ENCODE assay signal across 8 mouse cellular contexts in the genomic region with DNA sequence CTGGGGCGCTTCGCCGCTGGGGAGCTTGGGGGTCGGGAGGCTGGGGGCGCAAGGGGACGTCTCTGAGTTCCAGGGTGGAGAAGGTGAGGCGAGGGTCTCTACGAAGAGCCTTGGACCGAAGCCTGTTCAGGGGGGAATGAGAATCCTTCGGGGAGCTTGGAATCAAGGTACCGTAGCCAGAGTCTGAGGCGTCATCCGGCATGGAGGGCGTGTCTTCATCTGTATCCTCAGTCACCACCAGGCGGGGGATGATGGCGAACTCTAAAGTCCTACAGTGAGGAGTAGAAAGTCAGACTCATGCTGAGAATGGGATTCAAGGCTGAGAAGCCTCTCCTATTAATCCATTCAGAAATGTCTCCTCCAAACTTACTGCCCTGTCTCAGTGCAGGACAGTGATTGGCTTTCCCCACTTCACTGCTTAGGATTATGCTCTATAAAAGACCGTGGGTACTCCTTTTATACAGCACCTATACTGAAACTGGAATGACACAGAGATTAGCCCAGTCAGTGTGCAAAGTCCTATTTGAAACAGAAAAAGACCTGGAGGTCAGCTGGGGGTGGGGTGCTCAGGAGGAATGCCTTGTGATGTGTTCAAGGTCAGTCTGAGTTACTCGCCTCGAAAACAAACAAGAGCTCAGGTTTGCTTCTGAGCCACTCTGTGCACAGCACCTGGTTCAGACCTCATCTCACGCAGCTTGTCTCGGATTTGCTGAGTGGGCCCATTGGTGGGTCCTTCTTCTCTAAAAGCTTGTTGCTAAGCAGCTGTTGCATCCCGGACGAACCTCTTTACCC. TPM values are rescaled to one million over a fixed set of nuclear protein-coding genes. Genes with fewer than 3 reads are reported as not detected.
DNase-seq lines count a peak whose midpoint lies in the region; ATAC-seq and TF ChIP-seq lines count a peak whose summit lies in the region.

No protein-coding gene starts in this region.

- no peak overlapping the region for H3K9ac ChIP-seq in hindbrain, postnatal 0 days (replicated peaks; ENCODE audit: low read length)
- no peak overlapping the region for H3K9ac ChIP-seq in liver, embryonic 13.5 days

- WGBS in hindbrain, postnatal 0 days = 11% methylated on average over 23 of the region's 23 CpGs
- WGBS in liver, embryonic 13.5 days (ENCODE audit: insufficient replicate concordance) = 36% methylated on average over 23 of the region's 23 CpGs
- WGBS in thymus, adult 2 months = 91% methylated on average over 23 of the region's 23 CpGs

- H3K4me1 ChIP-seq in hindbrain, postnatal 0 days (ENCODE audit: insufficient read depth, low read length) = peaks cover 8% of the 10 kb centered on the region; the same call in 1 of the 2 replicates
- peaks cover 30% of the 10 kb centered on the region for H3K4me1 ChIP-seq in liver, embryonic 13.5 days (replicated peaks)
- peaks cover 28% of the 10 kb centered on the region for H3K4me1 ChIP-seq in thymus, adult 2 months (replicated peaks; ENCODE audit: control insufficient read depth, insufficient read depth, low read length)

- no peak overlapping the region for H3K4me3 ChIP-seq in hindbrain, postnatal 0 days (ENCODE audit: low read length)
- H3K4me3 ChIP-seq in liver, embryonic 13.5 days (replicated peaks) = no peak overlapping the region
- no peak overlapping the region for H3K4me3 ChIP-seq in thymus, adult 2 months (ENCODE audit: control insufficient read depth, insufficient read depth, low read length)

- H3K27ac ChIP-seq in hindbrain, postnatal 0 days = no peak overlapping the region
- 0 out of 2 replicates have a peak overlapping the region, but pooled peaks have one; percentile 6 for H3K27ac ChIP-seq in liver, embryonic 13.5 days
- H3K27ac ChIP-seq in thymus, adult 2 months (ENCODE audit: control insufficient read depth, insufficient read depth, low read length) = no peak overlapping the region

- no peak for ATAC-seq in hindbrain, postnatal 0 days
- 0 out of 2 replicates have a peak, but pooled peaks have one; percentile 24 for ATAC-seq in liver, embryonic 13.5 days (ENCODE audit: low read depth)

- 0 out of 2 replicates have a peak overlapping the region, but pooled peaks have one; percentile 1 for H3K4me2 ChIP-seq in hindbrain, postnatal 0 days (ENCODE audit: low read depth, low read length)
- peak overlapping the region; percentile 38 for H3K4me2 ChIP-seq in liver, embryonic 13.5 days

- no peak for TF ChIP-seq POLR2A in thymus, adult 2 months (IDR thresholded peaks at IDR 0.05; ENCODE audit: control insufficient read depth, extremely low read depth, insufficient read depth, low read length, poor library complexity)

- H3K27me3 ChIP-seq in hindbrain, postnatal 0 days (ENCODE audit: insufficient read depth, low read length) = peaks cover 13% of the 10 kb centered on the region
- 0 out of 2 replicates have a peak, but pooled peaks cover 7% of the 10 kb centered on the region for H3K27me3 ChIP-seq in liver, embryonic 13.5 days
- H3K27me3 ChIP-seq in thymus, adult 2 months (ENCODE audit: control insufficient read depth, insufficient read depth, low read length) = no peaks in the 10 kb centered on the region

- H3K9me3 ChIP-seq in hindbrain, postnatal 0 days (ENCODE audit: low read length) = no peaks in the 10 kb centered on the region
- H3K9me3 ChIP-seq in liver, embryonic 13.5 days (replicated peaks) = no peaks in the 10 kb centered on the region

- peak; percentile 37; the same call in 1 of the 2 replicates for TF ChIP-seq CTCF in hindbrain, postnatal 0 days (IDR thresholded peaks at IDR 0.05; ENCODE audit: low read depth)
- TF ChIP-seq CTCF in thymus, adult 2 months (IDR thresholded peaks at IDR 0.05; ENCODE audit: borderline replicate concordance, control insufficient read depth, extremely low read depth, insufficient read depth, low read length, poor library complexity) = no peak

- no peaks in the 10 kb centered on the region for H3K36me3 ChIP-seq in hindbrain, postnatal 0 days (ENCODE audit: insufficient read depth, low read length)
- peaks cover 34% of the 10 kb centered on the region for H3K36me3 ChIP-seq in liver, embryonic 13.5 days
- peaks cover 40% of the 10 kb centered on the region for H3K36me3 ChIP-seq in thymus, adult 2 months (ENCODE audit: control insufficient read depth, insufficient read depth, low read length)

- peak; percentile 86 for DNase-seq in ES-CJ7 (ENCODE audit: low read depth, low spot score)
- peak; percentile 79 for DNase-seq in ZHBTc4 (ENCODE audit: low read depth, low spot score)
- DNase-seq in hindbrain, postnatal 0 days (ENCODE audit: low spot score) = no peak
- DNase-seq in liver, embryonic 13.5 days = no peak
- no peak for DNase-seq in right cerebral cortex, postnatal 14 days
- DNase-seq in layer of hippocampus, adult 8-10 months (ENCODE audit: low spot score in 2 of 2) = no peak
- no peak for DNase-seq in thymus, adult 2 months
- DNase-seq in left cerebral cortex, adult 8-10 months (ENCODE audit: low spot score in 2 of 2) = no peak

RNA-seq across cellular contexts. Expression of a gene that starts 14.5 kb away (rescaled TPM):
- 12.2 and 18.0 TPM in 2 replicates for total RNA-seq in hindbrain, postnatal 0 days (2014; rRNA removed)
- polyA plus RNA-seq in hindbrain, postnatal 0 days (2015; fragmentation: Nextera tagmentation; extraction: Ambion mirVana) = 15.5 and 16.3 TPM in 2 replicates
- 19.6 and 23.4 TPM in 2 replicates for polyA plus RNA-seq in liver, embryonic 13.5 days (2015; fragmentation: Nextera tagmentation; extraction: Ambion mirVana)
- total RNA-seq in layer of hippocampus, adult 8-10 months (2022) = 10 to 100 TPM; 11.0 to 36.7 (median 21.8) TPM
- polyA plus RNA-seq in thymus, adult 2 months (2012; rRNA removed) = 140 and 149 TPM in 2 replicates
- 10 to 100 TPM; 12.8 to 23.2 (median 16.7) TPM for total RNA-seq in left cerebral cortex, adult 8-10 months (2022)

RNA-seq across cellular contexts. Expression of a gene that starts 16.9 kb away (rescaled TPM):
- 0.68 and 0.86 TPM in 2 replicates for total RNA-seq in hindbrain, postnatal 0 days (2014; rRNA removed)
- 0.32 and 0.74 TPM in 2 replicates for polyA plus RNA-seq in hindbrain, postnatal 0 days (2015; fragmentation: Nextera tagmentation; extraction: Ambion mirVana)
- 0.31 and 0.56 TPM in 2 replicates for polyA plus RNA-seq in liver, embryonic 13.5 days (2015; fragmentation: Nextera tagmentation; extraction: Ambion mirVana)
- total RNA-seq in layer of hippocampus, adult 8-10 months (2022) = under 1 TPM in 1 of 4 experiments, not detected in 3; 0.12 TPM
- 2.4 and 2.5 TPM in 2 replicates for polyA plus RNA-seq in thymus, adult 2 months (2012; rRNA removed)
- under 1 TPM; 0.28 to 0.71 (median 0.40) TPM for total RNA-seq in left cerebral cortex, adult 8-10 months (2022)

RNA-seq across cellular contexts. Expression of a gene that starts 43.2 kb away (rescaled TPM):
- 1.7 and 3.0 TPM in 2 replicates for total RNA-seq in hindbrain, postnatal 0 days (2014; rRNA removed)
- polyA plus RNA-seq in hindbrain, postnatal 0 days (2015; fragmentation: Nextera tagmentation; extraction: Ambion mirVana) = 1.00 and 1.2 TPM in 2 replicates
- 0.31 and 0.37 TPM in 2 replicates for polyA plus RNA-seq in liver, embryonic 13.5 days (2015; fragmentation: Nextera tagmentation; extraction: Ambion mirVana)
- 1 to 10 TPM; 4.3 to 5.6 (median 5.3) TPM for total RNA-seq in layer of hippocampus, adult 8-10 months (2022)
- polyA plus RNA-seq in thymus, adult 2 months (2012; rRNA removed) = 32.8 and 35.8 TPM in 2 replicates
- 1 to 10 TPM; 2.6 to 3.7 (median 3.1) TPM for total RNA-seq in left cerebral cortex, adult 8-10 months (2022)

RNA-seq across cellular contexts. Expression of a gene that starts 50.0 kb away (rescaled TPM):
- total RNA-seq in hindbrain, postnatal 0 days (2014; rRNA removed) = 31.6 and 34.4 TPM in 2 replicates
- 17.5 and 18.1 TPM in 2 replicates for polyA plus RNA-seq in hindbrain, postnatal 0 days (2015; fragmentation: Nextera tagmentation; extraction: Ambion mirVana)
- 18.3 and 18.4 TPM in 2 replicates for polyA plus RNA-seq in liver, embryonic 13.5 days (2015; fragmentation: Nextera tagmentation; extraction: Ambion mirVana)
- total RNA-seq in layer of hippocampus, adult 8-10 months (2022) = 10 to 100 TPM in 2 of 4 experiments, 1 to 10 TPM in 2; 8.1 to 16.8 (median 11.5) TPM
- polyA plus RNA-seq in thymus, adult 2 months (2012; rRNA removed) = 29.3 and 30.6 TPM in 2 replicates
- total RNA-seq in left cerebral cortex, adult 8-10 months (2022) = 10 to 100 TPM in 2 of 4 experiments, 1 to 10 TPM in 2; 7.7 to 11.9 (median 10.3) TPM

Comparison
In these comparisons a context has a peak if more than half of its experiments do, and no peak if none do; other contexts are left out.
1. DNase-seq: peak in ES-CJ7 (single experiment) and ZHBTc4 (single experiment); none in hindbrain, postnatal 0 days (single experiment), liver, embryonic 13.5 days (single experiment), right cerebral cortex, postnatal 14 days (single experiment), layer of hippocampus, adult 8-10 months (0 of 2), thymus, adult 2 months (single experiment) and left cerebral cortex, adult 8-10 months (0 of 2).